Mouse (Mus musculus): ENCODE measurements around the gene Iqcj. TPM values are rescaled to one million over a fixed set of nuclear protein-coding genes. Genes with fewer than 3 reads are reported as not detected.

Iqcj gene
- not detected in 2 replicates for polyA plus RNA-seq (2015; fragmentation: Nextera tagmentation; extraction: Ambion mirVana)

GRCm38 (mm10) chr3:67892026-67892705, at the start of gene Iqcj, which contains the start of gene Iqschfp:
Gene Iqcj, plus strand, starts transcription at chr3:67892220.
Gene Iqschfp, plus strand, starts transcription at chr3:67892232.
- ATAC-seq (no peak), DNase-seq (no peak)
- Histone ChIP-seq H3K9me3 (ENCODE audit: low read length) (no peaks in the 10 kb centered on the region), H3K27me3 (ENCODE audit: insufficient read depth, low read length) (no peaks in the 10 kb centered on the region), H3K36me3 (replicated peaks; ENCODE audit: insufficient read depth, low read length) (no peaks in the 10 kb centered on the region), H3K4me3 (ENCODE audit: low read depth, low read length) (no peak within 1 kb of the TSS), H3K9ac (replicated peaks) (no peak within 1 kb of the TSS), H3K27ac (ENCODE audit: low read depth) (no peak within 1 kb of the TSS), H3K4me2 (ENCODE audit: low read depth, low read length) (no peak within 1 kb of the TSS), H3K4me1 (ENCODE audit: insufficient read depth) (no peaks in the 10 kb centered on the region)
- 72% methylated on average over 15 of the region's 15 CpGs for WGBS (ENCODE audit: insufficient replicate concordance)
- TF ChIP-seq CTCF (IDR thresholded peaks at IDR 0.05; ENCODE audit: low read depth), result no peak
- TF ChIP-seq EP300 (IDR thresholded peaks at IDR 0.05; ENCODE audit: low read depth), result no peak

- WGBS (ENCODE audit: insufficient replicate concordance), result 73% methylated on average over 5 of the region's 5 CpGs
These were observed 39.6 kb upstream of the Iqcj start for GRCm38 (mm10) chr3:67852397-67852796.

DNA sequence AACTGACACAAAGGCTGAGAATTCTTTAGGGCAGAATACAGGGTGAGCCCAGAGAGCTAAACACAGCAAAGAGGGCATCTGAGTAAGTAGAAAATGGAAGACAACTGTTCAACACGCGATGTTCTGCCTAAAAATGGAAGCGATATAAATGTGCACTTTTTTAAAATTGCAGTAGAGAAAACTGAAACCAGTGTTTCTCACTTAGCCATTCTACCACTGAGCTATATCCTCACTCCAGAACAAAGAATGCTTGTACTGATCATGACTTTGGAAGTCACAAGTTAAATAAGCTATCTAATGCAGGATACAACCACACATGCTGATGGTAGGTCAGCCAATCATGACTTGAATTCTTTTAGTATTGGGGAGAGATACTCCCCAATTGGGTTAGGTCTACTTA, 30.5 kb upstream of the Iqcj start:
- H3K36me3 ChIP-seq (replicated peaks; ENCODE audit: insufficient read depth, low read length), result no peaks in the 10 kb centered on the region
- no peaks in the 10 kb centered on the region for H3K9me3 ChIP-seq (ENCODE audit: low read length)
- no peak overlapping the region for H3K9ac ChIP-seq (replicated peaks)
- H3K27ac ChIP-seq (ENCODE audit: low read depth), result no peak overlapping the region
- TF ChIP-seq CTCF (IDR thresholded peaks at IDR 0.05; ENCODE audit: low read depth), result no peak
- TF ChIP-seq EP300 (IDR thresholded peaks at IDR 0.05; ENCODE audit: low read depth), result no peak
- H3K27me3 ChIP-seq (ENCODE audit: insufficient read depth, low read length), result no peaks in the 10 kb centered on the region
- no peak overlapping the region for H3K4me2 ChIP-seq (ENCODE audit: low read depth, low read length)
- no peak overlapping the region for H3K4me3 ChIP-seq (ENCODE audit: low read depth, low read length)
- no peak for ATAC-seq
- WGBS (ENCODE audit: insufficient replicate concordance), result 79% methylated on average over 3 of the region's 3 CpGs
- no peak for DNase-seq
- H3K4me1 ChIP-seq (ENCODE audit: insufficient read depth), result no peaks in the 10 kb centered on the region

More at GRCm38 (mm10) chr3:67852397-67852796, 39.6 kb upstream of the Iqcj start:
- H3K27ac ChIP-seq (ENCODE audit: low read depth), result no peak overlapping the region
- no peaks in the 10 kb centered on the region for H3K27me3 ChIP-seq (ENCODE audit: insufficient read depth, low read length)
- DNase-seq (no peak), ATAC-seq (no peak)
- H3K4me1 ChIP-seq (ENCODE audit: insufficient read depth), result no peaks in the 10 kb centered on the region
- H3K36me3 ChIP-seq (replicated peaks; ENCODE audit: insufficient read depth, low read length), result no peaks in the 10 kb centered on the region
- no peak overlapping the region for H3K4me2 ChIP-seq (ENCODE audit: low read depth, low read length)
- TF ChIP-seq EP300 (IDR thresholded peaks at IDR 0.05; ENCODE audit: low read depth) (no peak), CTCF (IDR thresholded peaks at IDR 0.05; ENCODE audit: low read depth) (no peak)
- no peak overlapping the region for H3K9ac ChIP-seq (replicated peaks)
- H3K4me3 ChIP-seq (ENCODE audit: low read depth, low read length), result no peak overlapping the region
- H3K9me3 ChIP-seq (ENCODE audit: low read length), result no peaks in the 10 kb centered on the region

DNA sequence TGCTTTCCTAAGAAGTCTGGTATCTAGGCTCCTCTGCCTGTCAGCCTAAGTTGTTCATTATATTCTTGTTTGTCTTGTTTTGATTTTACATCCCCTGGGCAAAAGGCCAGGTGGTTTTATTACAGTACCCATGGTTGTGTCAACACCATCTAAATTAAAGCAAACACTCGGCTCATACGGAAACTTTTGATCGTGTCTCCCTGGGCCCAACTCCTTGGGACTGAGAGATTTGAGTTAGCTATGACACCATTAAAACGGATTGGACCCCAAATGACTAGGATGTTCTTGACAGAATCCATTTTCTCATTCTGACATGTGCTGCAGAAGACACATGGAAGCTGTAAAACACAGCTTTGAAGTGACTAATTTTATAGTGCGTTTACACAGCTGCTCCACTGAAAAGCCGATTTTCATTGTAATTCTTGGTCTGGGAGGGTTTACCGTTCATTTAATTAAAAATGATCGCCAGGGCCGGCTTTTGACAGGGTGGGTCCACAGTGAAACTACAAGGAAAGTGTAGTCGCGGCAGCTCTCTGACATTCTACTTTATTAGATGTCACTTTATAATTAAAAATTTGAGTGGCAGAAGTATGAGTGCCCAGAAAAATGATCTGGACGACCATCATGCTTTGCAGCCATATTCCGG, 24.5 kb upstream of the Iqcj start:
- WGBS (ENCODE audit: insufficient replicate concordance), result 76% methylated on average over 13 of the region's 13 CpGs
- Histone ChIP-seq H3K36me3 (replicated peaks; ENCODE audit: insufficient read depth, low read length) (no peaks in the 10 kb centered on the region), H3K9ac (replicated peaks) (no peak overlapping the region), H3K4me3 (ENCODE audit: low read depth, low read length) (no peak overlapping the region), H3K9me3 (ENCODE audit: low read length) (no peaks in the 10 kb centered on the region), H3K4me1 (ENCODE audit: insufficient read depth) (no peaks in the 10 kb centered on the region), H3K4me2 (ENCODE audit: low read depth, low read length) (no peak overlapping the region), H3K27me3 (ENCODE audit: insufficient read depth, low read length) (no peaks in the 10 kb centered on the region), H3K27ac (ENCODE audit: low read depth) (no peak overlapping the region)
- DNase-seq (no peak), ATAC-seq (no peak)
- TF ChIP-seq CTCF (IDR thresholded peaks at IDR 0.05; ENCODE audit: low read depth), result no peak
- no peak for TF ChIP-seq EP300 (IDR thresholded peaks at IDR 0.05; ENCODE audit: low read depth)

- Histone ChIP-seq H3K36me3 (replicated peaks; ENCODE audit: insufficient read depth, low read length) (no peaks in the 10 kb centered on the region), H3K4me3 (ENCODE audit: low read depth, low read length) (no peak overlapping the region), H3K4me1 (ENCODE audit: insufficient read depth) (no peaks in the 10 kb centered on the region), H3K27ac (ENCODE audit: low read depth) (no peak overlapping the region), H3K4me2 (ENCODE audit: low read depth, low read length) (no peak overlapping the region), H3K9me3 (ENCODE audit: low read length) (no peaks in the 10 kb centered on the region), H3K27me3 (ENCODE audit: insufficient read depth, low read length) (no peaks in the 10 kb centered on the region), H3K9ac (replicated peaks) (no peak overlapping the region)
- DNase-seq (no peak), ATAC-seq (no peak)
- TF ChIP-seq CTCF (IDR thresholded peaks at IDR 0.05; ENCODE audit: low read depth) (no peak), EP300 (IDR thresholded peaks at IDR 0.05; ENCODE audit: low read depth) (no peak)
- WGBS (ENCODE audit: insufficient replicate concordance), result 82% methylated on average over 1 of the region's 1 CpGs
These were observed 22.6 kb upstream of the Iqcj start for GRCm38 (mm10) chr3:67869424-67869823.

DNA sequence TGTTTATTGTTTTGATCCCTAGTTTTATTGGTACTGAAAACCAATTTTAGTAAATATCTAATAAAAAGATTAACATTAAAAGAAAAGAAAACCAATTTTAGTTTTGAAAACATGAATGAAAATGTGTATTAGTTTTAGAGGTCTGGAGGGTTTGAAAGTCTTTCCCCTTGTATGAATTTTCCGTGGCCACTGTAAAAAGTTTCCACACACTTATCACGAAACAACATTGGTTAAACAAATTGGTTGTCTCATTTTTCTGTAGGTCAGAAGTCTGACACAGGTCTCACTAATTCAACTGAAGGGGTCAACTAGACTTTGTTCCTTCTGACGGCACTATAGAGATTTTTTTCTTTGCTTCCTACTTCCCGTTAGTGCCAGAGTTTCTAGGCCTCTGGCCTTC, 14.8 kb upstream of the Iqcj start:
- H3K4me3 ChIP-seq (ENCODE audit: low read depth, low read length), result no peak overlapping the region
- no peak for ATAC-seq
- no peak overlapping the region for H3K9ac ChIP-seq (replicated peaks)
- no peaks in the 10 kb centered on the region for H3K27me3 ChIP-seq (ENCODE audit: insufficient read depth, low read length)
- H3K9me3 ChIP-seq (ENCODE audit: low read length), result no peaks in the 10 kb centered on the region
- no peak for TF ChIP-seq CTCF (IDR thresholded peaks at IDR 0.05; ENCODE audit: low read depth)
- no peaks in the 10 kb centered on the region for H3K4me1 ChIP-seq (ENCODE audit: insufficient read depth)
- H3K27ac ChIP-seq (ENCODE audit: low read depth), result no peak overlapping the region
- no peak overlapping the region for H3K4me2 ChIP-seq (ENCODE audit: low read depth, low read length)
- no peaks in the 10 kb centered on the region for H3K36me3 ChIP-seq (replicated peaks; ENCODE audit: insufficient read depth, low read length)
- WGBS (ENCODE audit: insufficient replicate concordance), result 60% methylated on average over 4 of the region's 4 CpGs
- no peak for DNase-seq
